Mouse (Mus musculus) midbrain, embryonic 16.5 days (tissue): ENCODE results near the gene 2010315B03Rik. TPM values are rescaled to one million over a fixed set of nuclear protein-coding genes. Genes with fewer than 3 reads are reported as not detected.

Source experiments
- polyA plus RNA-seq: library from polyadenylated mRNA; unstranded; fragments of >200 nt; fragmentation: Nextera tagmentation; extraction: Ambion mirVana; gene quantifications from 2 replicates; pipeline ENCODE4 v1.2.1, GENCODE M21; 2015

The 2010315B03Rik gene
- polyA plus RNA-seq, 1 experiment from 2014 or later = 13.6 TPM

Other genes starting within 250 kb of the 2010315B03Rik start
- gene Ccr2, start 210.7 kb downstream of the 2010315B03Rik start, polyA plus RNA-seq = 0.20 TPM in 1 of 2 replicates, not detected in the other
- 0.57 and 1.8 TPM in 2 replicates for gene Ccr5, start 191.2 kb downstream of the 2010315B03Rik start, polyA plus RNA-seq
- gene Ppp2r3d, start 164.2 kb upstream of the 2010315B03Rik start, polyA plus RNA-seq = 137 and 147 TPM in 2 replicates
- gene Gm21836, start 181.1 kb upstream of the 2010315B03Rik start, polyA plus RNA-seq = not detected in 2 replicates